Mouse (Mus musculus) G1E-ER4 (cell line): ENCODE data around the gene Nostrin. TPM values are rescaled to one million over a fixed set of nuclear protein-coding genes. Genes with fewer than 3 reads are reported as not detected.

Experiments used
- GATA1 ChIP-seq: IDR thresholded peaks from one replicate; pipeline ENCODE4 v1.8.0; 2012; ENCODE audit warnings: low read length, inconsistent platforms
- polyA plus RNA-seq: library from polyadenylated mRNA; stranded (reverse); fragments of >175 nt; gene quantifications from 2 replicates; pipeline ENCODE4 v1.2.3, GENCODE M21; 2012

Nostrin gene
- not detected in 2 replicates for polyA plus RNA-seq

- TF ChIP-seq GATA1 = no peak
These were observed at the start of gene Nostrin for GRCm38 (mm10) chr2:69135661-69136576. Gene Nostrin, plus strand, starts transcription at chr2:69135800.

GRCm38 (mm10) chr2:69086505-69087260, 48.9 kb upstream of the Nostrin start:
- no peak for TF ChIP-seq GATA1

GRCm38 (mm10) chr2:69095836-69096235, 39.8 kb upstream of the Nostrin start:
- no peak for TF ChIP-seq GATA1

GRCm38 (mm10) chr2:69096821-69097220, 38.8 kb upstream of the Nostrin start:
- TF ChIP-seq GATA1 = no peak

- TF ChIP-seq GATA1 = no peak
These were observed 38.1 kb upstream of the Nostrin start for GRCm38 (mm10) chr2:69097526-69097925.

GRCm38 (mm10) chr2:69098701-69099100, 36.9 kb upstream of the Nostrin start:
- no peak for TF ChIP-seq GATA1

- TF ChIP-seq GATA1 = no peak
These were observed 36.5 kb upstream of the Nostrin start for GRCm38 (mm10) chr2:69099147-69099546.

- no peak for TF ChIP-seq GATA1
These were observed 34.9 kb upstream of the Nostrin start for GRCm38 (mm10) chr2:69100706-69101105.

- TF ChIP-seq GATA1 = no peak
These were observed 32.1 kb upstream of the Nostrin start for GRCm38 (mm10) chr2:69103526-69103925.

GRCm38 (mm10) chr2:69104511-69105145, 31.0 kb upstream of the Nostrin start:
- TF ChIP-seq GATA1 = no peak

- no peak for TF ChIP-seq GATA1
These were observed 26.4 kb upstream of the Nostrin start for GRCm38 (mm10) chr2:69109246-69109645.

- no peak for TF ChIP-seq GATA1
These were observed 25.9 kb upstream of the Nostrin start for GRCm38 (mm10) chr2:69109710-69110109.

GRCm38 (mm10) chr2:69112609-69113008, 23.0 kb upstream of the Nostrin start:
- TF ChIP-seq GATA1 = no peak

- TF ChIP-seq GATA1 = no peak
These were observed 21.6 kb upstream of the Nostrin start for GRCm38 (mm10) chr2:69113829-69114547.

GRCm38 (mm10) chr2:69115921-69116320, 19.7 kb upstream of the Nostrin start:
- TF ChIP-seq GATA1 = no peak
